Comparison of ENCODE assay signal across 1 mouse cellular context in the genomic region with DNA sequence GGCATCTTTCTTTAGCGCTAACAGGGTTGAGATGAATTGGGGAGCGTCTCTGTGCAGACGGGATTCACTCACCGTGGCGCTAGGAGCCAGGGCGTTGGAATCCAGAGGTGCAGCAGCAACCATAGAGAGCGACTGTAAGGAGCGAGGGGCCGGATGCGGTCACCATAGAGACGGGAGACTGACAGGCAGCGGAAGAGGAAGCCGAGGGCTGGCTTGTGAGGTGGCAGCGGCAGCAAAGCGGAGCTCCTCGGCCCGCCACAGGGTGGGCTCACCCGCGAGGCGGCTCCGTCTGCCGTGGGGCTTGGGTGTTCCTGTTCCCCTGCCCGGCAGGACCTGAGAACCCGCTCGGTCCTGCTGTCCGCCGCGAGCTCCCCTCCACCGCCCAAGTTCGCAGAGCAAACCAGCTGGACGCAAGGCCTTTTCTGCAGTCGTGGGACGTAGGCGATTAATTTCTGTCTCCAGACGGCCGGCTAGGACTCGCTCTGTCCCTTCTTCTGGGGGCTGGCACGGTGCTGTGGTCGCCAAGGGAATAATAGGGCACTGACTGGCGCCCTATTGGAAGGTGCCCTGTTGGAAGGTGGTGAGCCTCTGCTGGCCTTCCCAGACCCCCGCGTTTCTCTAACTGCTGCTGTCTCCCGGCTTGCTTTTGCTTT.
A peak's percentile ranks its signal among the peaks of the same experiment; 100 is the strongest.
TF ChIP-seq lines count a peak whose summit lies in the region.

Gene Chpf2, plus strand, starts transcription at position 195 of the 653 bp plus-strand sequence.

TF ChIP-seq in CH12.LX, 34 proteins besides CTCF, POLR2A, EP300 and RAD21 (continued from another document):
- no peak for TF ChIP-seq MEF2A (IDR thresholded peaks at IDR 0.05; ENCODE audit: borderline replicate concordance, low read depth, low read length)
- peak; percentile 94 for TF ChIP-seq SIN3A (IDR thresholded peaks at IDR 0.05; ENCODE audit: low read length)
- TF ChIP-seq IRF4 (IDR thresholded peaks at IDR 0.05; ENCODE audit: low read depth, low read length), result peak; percentile 30; the same call in 1 of the 2 replicates
- no peak for TF ChIP-seq JUN (IDR thresholded peaks at IDR 0.05; ENCODE audit: insufficient read depth, low read depth, low read length)
- no peak for TF ChIP-seq MYC (IDR thresholded peaks at IDR 0.05; ENCODE audit: low read depth, low read length)
- no peak for TF ChIP-seq ZKSCAN1 (IDR thresholded peaks at IDR 0.05; ENCODE audit: borderline replicate concordance, low read depth, low read length)
- peak; percentile 69; the same call in 1 of the 2 replicates for TF ChIP-seq KAT2A (IDR thresholded peaks at IDR 0.05; ENCODE audit: insufficient replicate concordance, low read length)
- TF ChIP-seq E2F4 (IDR thresholded peaks at IDR 0.05; ENCODE audit: insufficient replicate concordance, low read depth, low read length), result no peak
- no peak for TF ChIP-seq USF2 (conservative IDR thresholded peaks at IDR 0.05; ENCODE audit: low read depth, low read length)
- TF ChIP-seq SMC3 (IDR thresholded peaks at IDR 0.05; ENCODE audit: low read depth, low read length), result no peak
- TF ChIP-seq MXI1 (IDR thresholded peaks at IDR 0.05; ENCODE audit: low read depth, low read length), result no peak
- TF ChIP-seq ELF1 (IDR thresholded peaks at IDR 0.05; ENCODE audit: low read depth, low read length), result peak; percentile 91
- TF ChIP-seq ZC3H11A (IDR thresholded peaks at IDR 0.05; ENCODE audit: low read depth, low read length), result no peak
- TF ChIP-seq ETS1 (conservative IDR thresholded peaks at IDR 0.05; ENCODE audit: low read depth, low read length), result no peak
- TF ChIP-seq GABPA (IDR thresholded peaks at IDR 0.05; ENCODE audit: insufficient replicate concordance, low read depth, low read length), result peak; percentile 40; the same call in 1 of the 2 replicates
- 0 out of 2 replicates have a peak, but pooled peaks have one; percentile 34 for TF ChIP-seq NRF1 (IDR thresholded peaks at IDR 0.05; ENCODE audit: low read depth, low read length)
- TF ChIP-seq ZNF384 (IDR thresholded peaks at IDR 0.05; ENCODE audit: low read depth, low read length), result no peak
- no peak for TF ChIP-seq CHD1 (IDR thresholded peaks at IDR 0.05; ENCODE audit: low read depth, low read length)
- no peak for TF ChIP-seq MAZ (IDR thresholded peaks at IDR 0.05; ENCODE audit: low read depth, low read length)
- TF ChIP-seq USF1 (IDR thresholded peaks at IDR 0.05; ENCODE audit: low read depth, low read length), result no peak
- TF ChIP-seq TBP (conservative IDR thresholded peaks at IDR 0.05; ENCODE audit: low read depth, low read length), result peak; percentile 57; the same call in 1 of the 2 replicates
- peak; percentile 73 for TF ChIP-seq ZMIZ1 (IDR thresholded peaks at IDR 0.05; ENCODE audit: low read depth, low read length)
- no peak for TF ChIP-seq RCOR1 (conservative IDR thresholded peaks at IDR 0.05; ENCODE audit: low read depth, low read length)
- no peak for TF ChIP-seq MAFK (IDR thresholded peaks at IDR 0.05; ENCODE audit: insufficient replicate concordance, low read length)
- no peak; the same call in 1 of the 2 replicates for TF ChIP-seq MAX (IDR thresholded peaks at IDR 0.05; ENCODE audit: low read length)
- no peak for TF ChIP-seq BHLHE40 (IDR thresholded peaks at IDR 0.05; ENCODE audit: low read depth, low read length)
- TF ChIP-seq TCF12 (IDR thresholded peaks at IDR 0.05; ENCODE audit: low read depth, low read length), result peak; percentile 88
- TF ChIP-seq CHD2 (IDR thresholded peaks at IDR 0.05; ENCODE audit: low read length), result no peak
- TF ChIP-seq UBTF (IDR thresholded peaks at IDR 0.05; ENCODE audit: low read depth, low read length), result no peak
- TF ChIP-seq PAX5 (IDR thresholded peaks at IDR 0.05; ENCODE audit: low read length), result no peak
- no peak for TF ChIP-seq JUND (conservative IDR thresholded peaks at IDR 0.05; ENCODE audit: low read depth, low read length)
- peak; percentile 86 for TF ChIP-seq NELFE (IDR thresholded peaks at IDR 0.05; ENCODE audit: low read depth, low read length)
- peak; percentile 91 for TF ChIP-seq HCFC1 (IDR thresholded peaks at IDR 0.05; ENCODE audit: low read depth, low read length)
